Mouse (Mus musculus): ENCODE measurements around the gene Utrn.
A peak's percentile ranks its signal among the peaks of the same experiment; 100 is the strongest.

Gene Utrn

DNA sequence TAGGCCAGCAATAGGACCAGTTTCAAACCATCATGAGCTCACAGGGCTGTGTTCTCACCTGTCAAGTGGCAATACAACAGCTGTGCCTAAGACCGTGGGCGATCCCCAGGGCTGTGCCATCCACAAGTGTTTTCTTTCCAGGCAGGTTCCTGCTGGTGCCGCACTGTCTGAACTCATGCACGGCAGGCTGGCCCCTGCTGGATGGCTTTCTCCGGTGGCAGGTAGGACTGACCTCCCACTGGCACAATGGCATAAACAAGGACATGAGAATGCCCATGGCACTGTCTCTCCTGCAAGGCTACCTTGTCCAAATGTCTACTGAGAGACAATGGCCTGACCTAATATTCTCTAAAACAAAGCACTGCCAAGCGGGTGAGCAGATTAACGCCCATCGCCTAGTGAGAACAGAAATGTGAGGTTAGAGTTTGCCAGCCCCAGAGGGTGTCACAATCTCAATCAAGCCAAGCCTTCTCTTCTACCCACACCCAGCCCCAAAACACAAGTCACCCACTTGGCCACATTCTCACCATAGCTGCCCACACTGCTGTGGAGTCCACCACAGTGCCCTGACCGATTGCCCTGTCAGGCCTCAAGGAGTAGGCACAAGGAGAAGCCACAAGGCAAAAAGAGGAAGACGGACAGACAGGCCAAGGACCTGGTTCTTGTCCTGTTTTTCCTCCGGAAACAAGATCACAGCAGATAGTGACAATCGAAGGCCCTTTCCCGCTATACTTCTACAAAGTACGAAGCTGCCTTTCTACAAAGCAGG, 32.9 kb downstream of the Utrn start:
- no peak for DNase-seq (ENCODE audit: low read depth, low spot score)

DNA sequence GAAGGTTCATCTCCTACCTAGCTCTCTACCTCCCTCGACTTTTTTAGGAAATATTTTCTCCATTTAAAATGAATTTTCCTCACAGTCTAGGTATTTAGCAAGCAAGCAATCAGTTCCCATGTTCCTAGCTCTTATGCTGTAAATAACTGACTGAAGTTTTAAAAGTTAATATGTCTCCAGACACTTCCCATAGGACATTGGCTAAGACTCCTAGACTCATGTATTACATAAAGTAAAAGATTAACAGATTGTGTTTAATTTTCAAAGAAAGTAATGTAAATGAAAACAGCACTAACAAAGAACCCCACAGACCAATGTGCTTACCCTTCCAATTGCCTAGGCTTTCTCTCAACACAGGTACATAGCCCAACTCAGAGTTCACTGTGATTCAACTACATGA, 35.0 kb downstream of the Utrn start:
- no peak for DNase-seq (ENCODE audit: low read depth, low spot score)

DNA sequence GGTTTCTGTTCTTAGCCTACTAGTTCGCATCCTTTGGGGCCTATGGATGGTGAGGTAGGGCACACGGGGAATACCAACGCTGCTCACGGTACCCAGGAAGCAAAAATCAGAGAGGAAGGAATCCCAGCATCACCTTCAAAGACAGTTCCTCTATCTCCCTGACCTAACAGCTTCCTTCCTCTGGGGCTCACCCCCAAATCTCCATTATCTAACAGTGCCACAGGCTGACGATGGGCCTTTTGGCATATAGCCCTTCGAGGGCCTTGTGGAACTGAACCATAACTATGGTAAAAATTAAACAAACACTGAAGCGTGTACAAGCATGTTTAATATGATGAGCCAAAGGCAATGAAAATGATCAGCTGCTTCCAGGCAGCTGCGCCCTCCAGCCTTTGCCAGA, 37.0 kb downstream of the Utrn start:
- DNase-seq (ENCODE audit: low read depth, low spot score) = no peak

DNA sequence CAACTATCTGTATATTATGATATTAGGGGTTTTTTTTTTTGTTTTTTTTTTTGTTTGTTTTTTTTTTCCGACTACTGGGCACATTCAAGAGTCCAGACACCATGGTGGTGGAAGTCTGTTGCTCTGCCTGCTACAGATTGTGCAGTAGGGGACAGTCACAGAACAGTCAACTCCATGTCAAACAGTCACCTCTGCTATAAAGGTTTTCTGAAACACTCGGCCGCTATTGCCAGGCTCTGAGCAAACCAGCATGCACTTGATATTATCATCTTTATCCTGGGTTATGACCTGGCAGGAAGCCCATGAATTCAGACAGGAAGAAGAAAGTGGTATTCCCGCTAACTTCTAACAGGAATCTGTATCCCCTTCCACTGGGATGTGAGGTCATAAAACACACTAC, 41.4 kb downstream of the Utrn start:
- no peak for DNase-seq (ENCODE audit: low read depth, low spot score)

DNA sequence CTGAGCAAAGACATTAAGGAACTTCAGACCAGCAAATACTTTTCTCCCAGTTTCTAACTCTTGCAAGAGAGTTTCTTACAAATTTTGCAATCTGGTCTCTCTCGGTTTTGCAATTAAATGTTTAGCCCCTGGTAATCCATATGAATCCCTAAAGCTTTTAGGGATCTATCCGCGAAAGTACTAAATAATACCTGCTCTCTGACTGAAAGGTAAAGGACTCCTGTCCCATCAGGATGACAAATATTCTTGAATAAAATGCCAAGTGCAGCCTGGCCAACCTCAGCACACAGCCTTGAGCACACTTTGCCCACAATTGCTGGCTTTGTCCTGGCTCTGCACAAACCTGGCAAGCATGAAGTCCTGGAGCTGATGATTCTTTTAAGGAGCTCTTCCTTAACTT, 41.9 kb downstream of the Utrn start:
- no peak for DNase-seq (ENCODE audit: low read depth, low spot score)

DNA sequence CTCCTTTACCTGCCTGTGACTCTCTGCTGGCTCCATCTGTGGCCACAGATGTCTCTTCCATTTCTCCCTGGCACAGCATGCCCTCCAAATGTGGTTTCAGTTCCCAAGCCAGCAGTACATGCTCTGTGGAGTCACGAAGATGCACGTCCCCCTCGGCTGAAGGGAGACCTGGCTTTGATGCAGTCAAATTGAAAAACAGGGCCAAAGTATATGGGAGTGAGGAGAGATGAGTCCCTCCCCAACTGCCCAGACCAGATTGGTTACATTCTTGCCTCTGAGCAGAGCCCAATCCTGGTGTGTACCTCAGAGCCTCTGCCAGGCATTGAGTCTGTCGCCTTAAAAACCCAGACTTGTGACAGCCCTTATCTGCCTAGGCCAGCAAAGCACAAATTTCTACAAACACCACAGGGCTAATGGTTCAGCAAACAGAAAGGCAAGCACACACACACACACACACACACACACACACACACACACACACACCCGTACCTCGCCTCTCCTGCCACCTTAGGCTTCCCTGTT, 42.3 kb downstream of the Utrn start:
- DNase-seq (ENCODE audit: low read depth, low spot score) = no peak

DNA sequence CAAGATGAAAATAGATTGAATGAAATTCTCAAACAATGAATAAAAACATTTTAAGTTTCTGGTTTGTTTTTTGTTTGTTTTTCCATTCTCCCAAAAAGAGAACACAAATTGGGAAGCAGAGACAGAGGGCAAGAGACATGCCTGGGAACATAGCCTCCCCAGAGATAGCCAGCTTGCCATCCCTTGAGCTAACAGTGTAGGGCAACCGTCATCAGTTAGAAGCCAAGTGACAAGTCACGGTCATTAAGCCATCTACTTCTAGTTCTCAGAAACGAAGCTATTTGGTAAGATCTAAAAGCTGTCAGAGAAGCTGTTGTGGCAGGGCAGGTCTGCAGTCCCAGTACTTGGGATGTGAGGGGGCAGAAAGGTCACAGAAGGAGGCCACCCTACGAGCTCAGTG, 44.8 kb downstream of the Utrn start:
- no peak for DNase-seq (ENCODE audit: low read depth, low spot score)

DNA sequence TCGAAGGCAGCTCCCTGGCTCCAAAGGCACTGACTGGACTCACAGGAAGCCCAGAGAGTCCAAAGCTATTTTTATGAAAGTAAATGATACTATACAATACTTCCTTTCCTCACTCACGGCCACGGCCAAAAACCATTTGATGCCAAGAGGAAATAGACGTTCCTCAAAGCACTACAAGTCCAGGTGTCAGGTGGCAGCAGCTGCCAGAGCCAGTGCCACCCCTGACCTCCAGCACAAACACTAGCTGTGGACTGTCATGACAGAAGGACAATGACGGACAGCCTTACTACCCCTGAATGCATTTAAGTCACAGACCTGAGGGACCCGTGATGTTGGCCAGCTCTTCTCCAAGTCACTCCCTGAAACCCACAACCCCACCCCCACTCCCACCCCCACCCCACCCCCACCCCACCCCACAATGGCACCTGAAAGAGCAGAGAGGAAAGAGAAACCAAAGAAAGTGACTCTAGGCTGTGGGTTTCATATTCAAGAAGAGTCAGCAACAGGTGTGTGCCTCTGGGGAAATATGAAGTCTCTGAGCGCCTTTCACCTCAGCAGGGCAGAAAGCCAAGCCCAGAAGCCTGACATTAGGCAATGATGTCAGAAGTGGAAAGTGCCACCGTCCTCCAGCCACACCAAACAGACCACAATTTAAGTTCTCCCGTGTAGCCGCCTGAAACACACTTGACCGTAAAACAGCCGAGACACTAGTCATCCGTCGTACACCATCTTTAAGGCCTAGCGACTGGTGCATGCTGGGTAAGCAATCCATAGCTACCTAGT, 45.5 kb downstream of the Utrn start:
- DNase-seq (ENCODE audit: low read depth, low spot score) = peak; percentile 75

DNA sequence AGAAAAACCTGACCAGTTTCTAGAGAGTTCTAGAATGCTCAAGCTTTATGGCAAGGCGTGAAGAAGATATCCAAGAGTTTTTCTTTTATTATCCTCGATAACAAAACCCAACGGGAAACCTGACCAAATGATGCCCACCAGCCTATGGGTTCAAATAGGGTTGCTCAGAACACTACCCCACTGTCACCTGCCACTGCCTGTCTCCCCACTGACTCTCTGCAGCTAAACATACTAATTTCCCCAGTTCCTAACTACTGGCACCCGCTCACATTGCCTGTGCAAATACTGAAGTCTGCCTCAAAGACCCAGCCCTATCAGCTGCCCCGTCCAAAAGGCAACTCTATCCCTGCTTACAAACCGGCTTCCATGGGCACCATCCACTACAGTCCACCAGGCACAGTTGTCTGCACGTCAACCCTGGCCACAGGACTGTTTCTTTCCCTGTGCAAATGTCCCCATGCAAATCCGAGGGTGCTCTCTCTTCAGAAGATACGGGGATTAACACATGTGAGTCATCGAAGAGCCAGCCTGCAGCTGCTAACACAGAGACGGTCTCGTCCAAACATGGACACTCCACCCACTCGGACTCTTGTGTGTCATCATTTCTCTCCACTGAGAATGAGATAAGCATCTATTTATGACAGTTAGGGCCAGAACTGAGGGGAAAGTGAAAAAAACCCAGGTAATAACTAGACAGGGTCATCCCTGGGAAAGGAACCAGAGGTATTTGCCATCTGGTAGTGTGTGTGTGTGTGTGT, 48.0 kb downstream of the Utrn start:
- peak; percentile 46 for DNase-seq (ENCODE audit: low read depth, low spot score)

DNA sequence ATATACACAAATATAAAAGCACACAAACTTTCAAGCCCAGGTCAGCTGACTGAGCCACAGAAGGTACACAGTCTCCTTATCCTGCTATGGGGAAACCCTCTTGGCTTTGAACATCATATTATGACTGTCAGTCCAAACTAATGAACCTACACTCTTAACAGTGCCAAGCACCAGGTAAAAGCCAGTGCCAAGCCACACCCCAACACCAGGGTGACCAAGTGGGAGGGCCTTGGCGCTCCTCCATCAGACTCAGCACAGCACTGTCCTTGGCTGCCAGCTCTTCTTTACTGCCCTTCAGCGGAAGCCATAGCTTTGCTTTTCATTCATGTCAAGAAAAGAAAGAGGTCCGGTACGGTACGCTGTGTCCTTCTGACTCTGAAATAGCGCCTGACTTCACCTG, 51.8 kb downstream of the Utrn start:
- DNase-seq (ENCODE audit: low read depth, low spot score) = no peak

DNA sequence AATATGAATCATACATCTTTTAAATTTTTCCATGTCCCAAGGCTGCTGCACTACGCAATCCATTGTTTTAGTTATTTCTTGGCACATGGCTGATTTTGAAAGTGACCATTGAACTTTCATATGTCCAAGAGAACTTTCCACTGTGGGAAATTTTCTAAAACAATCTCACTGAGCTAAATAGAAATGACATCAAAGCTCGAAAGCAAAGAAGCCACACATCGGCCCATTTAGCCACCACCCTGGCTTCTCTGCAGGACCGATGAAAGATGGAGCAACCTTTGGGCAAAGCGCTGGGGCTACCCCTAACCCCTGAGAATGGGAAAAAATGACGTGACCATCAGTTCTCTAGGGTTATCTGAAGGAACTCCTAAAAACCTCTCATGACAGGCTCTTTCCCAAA, 52.6 kb downstream of the Utrn start:
- DNase-seq (ENCODE audit: low read depth, low spot score) = no peak

DNA sequence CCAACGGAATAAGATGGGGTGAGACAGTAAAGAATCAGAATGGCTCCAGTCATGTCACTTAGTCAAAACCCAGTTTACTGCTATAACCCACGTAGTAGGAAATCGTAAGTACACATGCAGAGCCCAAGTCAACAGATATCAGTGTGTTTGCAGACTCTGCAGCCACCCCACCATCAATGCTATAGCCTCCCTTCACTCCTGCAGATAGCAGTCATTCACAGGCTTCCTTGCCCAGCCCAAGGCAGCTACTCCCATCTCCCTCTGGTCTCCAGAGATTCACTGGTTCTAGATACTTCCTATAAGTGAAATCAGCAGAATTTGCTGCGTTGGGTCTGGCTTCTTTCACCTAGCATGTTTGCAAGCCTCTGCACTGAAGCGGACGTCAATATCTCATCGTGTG, 54.8 kb downstream of the Utrn start:
- DNase-seq (ENCODE audit: low read depth, low spot score) = no peak

DNA sequence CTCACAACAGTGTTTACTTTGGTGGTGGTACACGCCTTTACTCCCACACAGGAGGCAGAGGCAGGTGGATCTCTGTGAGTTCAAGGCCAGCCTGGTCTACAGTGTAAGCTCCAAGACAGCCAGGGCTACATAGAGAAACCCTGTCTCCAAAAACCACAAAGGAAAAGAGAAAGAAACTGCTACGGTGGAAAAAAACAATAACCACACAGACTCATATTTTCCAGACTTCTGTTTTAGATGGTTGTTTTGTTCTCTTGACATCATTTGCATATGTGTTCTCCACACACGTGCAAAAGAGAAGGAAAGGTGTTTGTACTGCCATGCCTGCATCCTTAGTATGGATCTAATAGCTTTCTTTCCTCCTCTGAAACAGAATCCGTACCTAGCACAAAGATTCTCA, 55.3 kb downstream of the Utrn start:
- DNase-seq (ENCODE audit: low read depth, low spot score) = no peak

DNA sequence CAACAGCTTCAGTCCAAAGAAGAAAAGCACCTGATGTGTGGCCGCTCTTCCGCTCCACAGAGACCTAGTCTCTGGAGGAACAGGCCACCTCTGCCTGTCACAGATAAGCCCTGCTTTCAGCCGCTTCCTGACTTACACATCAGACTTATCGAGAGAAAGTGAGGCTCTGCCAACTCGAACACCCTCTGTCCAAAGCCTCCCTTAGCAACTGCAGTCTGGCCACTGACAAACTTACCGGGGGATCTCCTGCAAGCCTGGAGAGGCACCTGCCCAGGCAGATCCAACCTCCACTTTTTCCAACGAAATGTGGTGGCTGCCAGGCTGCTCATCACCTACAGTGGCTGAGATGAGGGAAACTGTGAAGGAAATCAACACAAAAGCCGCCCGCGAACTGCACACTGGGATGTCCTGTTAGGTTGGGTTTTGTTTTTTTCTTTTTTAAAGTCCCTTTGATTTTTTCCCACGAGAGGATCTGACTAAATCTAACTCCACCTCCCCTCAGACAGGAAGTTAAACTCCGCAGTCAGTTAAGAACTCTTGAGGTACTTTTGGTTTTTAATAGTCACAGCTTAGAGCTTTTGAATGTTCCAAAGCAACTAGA, 55.9 kb downstream of the Utrn start:
- DNase-seq (ENCODE audit: low read depth, low spot score) = peak; percentile 86

DNA sequence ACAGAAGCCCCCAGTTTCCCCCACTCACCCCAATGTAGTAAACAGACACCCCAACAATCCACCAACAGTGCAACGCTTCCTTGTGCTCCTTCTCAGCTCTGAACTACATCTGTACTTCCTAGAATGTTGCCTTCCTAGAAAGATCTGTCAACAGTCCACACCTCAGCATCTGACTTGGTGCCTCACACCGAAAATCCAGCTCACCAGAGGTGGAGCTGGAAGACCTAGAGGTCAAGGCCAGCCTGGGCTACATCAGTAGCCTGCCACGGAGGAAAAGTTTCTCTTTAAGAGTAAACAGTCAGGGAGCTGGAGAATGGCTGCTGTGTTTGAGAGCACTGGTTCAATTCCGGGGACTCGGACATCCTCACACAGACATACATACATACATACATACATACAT, 56.5 kb downstream of the Utrn start:
- peak; percentile 47 for DNase-seq (ENCODE audit: low read depth, low spot score)

DNA sequence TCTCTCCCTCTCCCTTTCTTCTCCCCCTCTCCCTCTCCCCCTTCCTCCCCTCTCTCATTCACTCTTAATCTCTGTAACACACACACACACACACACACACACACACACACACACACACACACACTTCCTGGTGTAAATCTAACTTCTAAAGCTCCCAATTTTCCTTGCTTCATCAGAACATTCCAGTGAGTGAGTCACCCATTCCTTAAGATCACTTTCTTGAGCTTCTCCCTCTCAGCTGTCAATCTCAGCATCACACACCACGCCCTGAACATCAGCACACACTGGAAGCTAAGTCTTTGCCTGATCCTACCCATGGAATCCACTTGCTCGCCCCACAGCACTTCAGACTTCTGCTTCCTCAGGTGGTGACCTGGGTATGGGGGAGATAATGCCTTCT, 58.3 kb downstream of the Utrn start:
- peak; percentile 27 for DNase-seq (ENCODE audit: low read depth, low spot score)

DNA sequence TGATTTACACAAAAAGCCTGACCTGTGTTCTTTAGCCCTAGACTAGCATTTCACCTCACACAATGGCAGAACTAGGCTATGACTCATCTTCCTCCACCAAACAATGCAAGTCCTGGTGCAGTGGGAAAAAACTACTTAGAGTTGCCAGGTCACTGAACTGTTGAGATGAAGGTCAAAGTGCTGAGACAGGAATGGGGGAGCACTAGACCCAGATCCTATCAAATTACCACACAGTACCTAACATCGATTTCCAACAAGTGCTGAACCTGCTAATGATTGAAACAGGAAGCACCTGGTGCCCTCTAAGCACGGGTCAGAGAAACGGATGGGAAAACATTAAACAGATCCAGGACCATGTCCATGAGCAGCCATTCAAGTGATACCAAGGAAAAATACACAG, 59.5 kb downstream of the Utrn start:
- DNase-seq (ENCODE audit: low read depth, low spot score) = peak; percentile 20

DNA sequence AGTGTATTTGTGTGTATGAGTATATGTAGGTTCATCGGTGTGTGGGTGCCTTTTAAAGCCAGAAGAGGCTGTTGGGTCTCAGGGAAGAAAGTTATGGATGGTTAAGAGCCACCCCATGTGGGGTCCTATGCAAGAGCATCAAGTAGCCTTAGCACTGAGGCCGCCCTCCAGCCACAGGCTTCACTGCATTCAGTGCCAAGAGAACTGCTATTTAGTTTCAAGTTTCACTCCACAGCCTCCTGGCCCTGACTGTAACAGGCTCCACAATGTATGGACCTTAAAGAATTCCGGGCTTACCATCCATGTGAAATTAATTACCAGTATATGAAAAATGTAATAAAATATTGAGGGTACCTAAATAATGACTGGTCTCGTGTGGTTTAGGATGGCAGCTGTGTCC, 60.7 kb downstream of the Utrn start:
- DNase-seq (ENCODE audit: low read depth, low spot score) = no peak

DNA sequence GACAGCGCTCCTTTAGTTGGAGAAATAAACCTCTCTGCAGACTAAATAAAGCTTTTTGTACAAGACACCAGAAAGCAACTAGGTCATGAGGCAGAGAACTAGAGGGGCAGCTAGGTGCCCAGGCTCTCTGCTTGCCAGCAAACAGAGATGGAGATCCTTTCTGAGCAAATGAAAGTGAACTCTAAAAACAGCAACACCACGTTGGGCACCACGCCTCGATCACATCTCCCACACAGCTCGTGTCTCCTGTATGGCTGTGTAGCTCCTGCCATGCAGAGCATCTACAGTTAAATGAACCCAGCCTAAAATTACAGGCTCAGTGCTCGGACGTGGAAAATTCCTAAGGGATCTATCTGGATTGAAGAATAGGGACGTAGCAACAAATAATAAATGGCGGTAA, 61.5 kb downstream of the Utrn start:
- peak; percentile 19 for DNase-seq (ENCODE audit: low read depth, low spot score)

DNA sequence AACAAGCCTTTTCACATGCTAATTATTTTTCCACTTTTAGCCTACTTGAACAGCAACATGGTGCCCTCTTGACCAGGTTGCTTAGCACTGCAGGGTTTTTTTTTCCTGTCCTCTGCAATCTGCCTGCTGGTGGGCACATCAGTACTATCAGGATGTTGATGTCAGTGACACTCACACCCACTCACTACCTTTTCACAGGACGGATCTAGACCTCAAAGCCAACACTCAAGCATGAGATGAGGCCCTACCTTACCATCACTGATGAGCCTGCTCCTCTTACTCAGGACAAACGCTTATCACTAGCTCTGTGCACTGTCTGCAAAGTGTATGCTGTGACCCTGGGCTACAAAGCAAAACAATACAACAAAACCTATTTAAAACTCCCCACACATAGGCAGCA, 63.3 kb downstream of the Utrn start:
- DNase-seq (ENCODE audit: low read depth, low spot score) = peak; percentile 71

DNA sequence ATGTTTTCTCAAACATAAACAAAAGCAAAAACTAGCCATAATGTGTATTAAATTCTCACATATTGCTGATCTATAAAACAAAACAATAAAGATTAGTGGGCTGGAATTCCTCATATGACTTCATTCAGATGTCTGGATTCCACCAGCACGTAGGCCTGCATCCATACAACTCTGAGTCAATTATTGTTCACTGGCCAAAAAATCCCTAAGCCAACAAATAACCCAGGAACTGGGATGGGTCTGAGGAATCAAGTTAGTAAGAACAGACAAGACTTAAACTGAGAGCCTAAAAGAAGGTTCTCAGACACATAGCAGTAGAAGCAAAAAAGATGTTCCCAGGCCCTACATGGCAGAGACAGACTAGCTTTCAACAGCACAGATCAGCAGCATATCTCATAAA, 65.2 kb downstream of the Utrn start:
- no peak for DNase-seq (ENCODE audit: low read depth, low spot score)

DNA sequence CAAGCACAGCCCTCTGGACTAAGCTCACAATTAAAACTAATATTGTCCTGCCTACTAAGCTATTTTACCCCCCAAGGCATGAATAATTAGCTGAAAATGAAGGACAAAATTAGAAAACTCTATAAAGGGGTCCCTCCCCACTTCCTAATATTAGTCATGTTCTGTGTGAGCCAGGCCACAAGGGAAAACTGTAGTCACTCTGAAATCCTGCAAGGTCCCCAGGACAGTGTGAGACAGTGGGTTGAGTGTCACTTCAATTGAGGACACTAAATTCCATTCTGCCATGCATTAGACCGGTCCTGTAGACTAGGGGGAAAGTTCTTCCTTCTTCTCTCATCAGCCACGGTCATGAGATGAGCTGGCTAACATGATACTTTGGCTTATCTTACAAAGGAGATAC, 69.7 kb downstream of the Utrn start:
- DNase-seq (ENCODE audit: low read depth, low spot score) = no peak
